Mouse (Mus musculus): ENCODE results near the gene Flrt2.
"Not testable (repeated sequence)": the region's sequence is repeated elsewhere in the genome, so short reads cannot be mapped to it uniquely, and the experiment has no call there.

DNA sequence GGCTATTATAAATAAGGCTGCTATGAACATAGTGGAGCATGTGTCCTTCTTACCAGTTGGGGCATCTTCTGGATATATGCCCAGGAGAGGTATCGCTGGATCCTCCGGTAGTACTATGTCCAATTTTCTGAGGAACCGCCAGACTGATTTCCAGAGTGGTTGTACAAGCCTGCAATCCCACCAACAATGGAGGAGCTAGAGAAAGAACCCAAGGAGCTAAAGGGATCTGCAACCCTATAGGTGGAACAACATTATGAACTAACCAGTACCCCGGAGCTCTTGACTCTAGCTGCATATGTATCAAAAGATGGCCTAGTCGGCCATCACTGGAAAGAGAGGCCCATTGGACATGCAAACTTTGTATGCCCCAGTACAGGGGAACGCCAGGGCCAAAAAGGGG, 44.8 kb upstream of the Flrt2 start:
- TF ChIP-seq GATA1, TAL1 (IDR thresholded peaks at IDR 0.05; ENCODE audit: low read length): not testable (repeated sequence)
